Mouse (Mus musculus): Measurements from ENCODE around the gene Kctd19.

The Kctd19 gene

DNA sequence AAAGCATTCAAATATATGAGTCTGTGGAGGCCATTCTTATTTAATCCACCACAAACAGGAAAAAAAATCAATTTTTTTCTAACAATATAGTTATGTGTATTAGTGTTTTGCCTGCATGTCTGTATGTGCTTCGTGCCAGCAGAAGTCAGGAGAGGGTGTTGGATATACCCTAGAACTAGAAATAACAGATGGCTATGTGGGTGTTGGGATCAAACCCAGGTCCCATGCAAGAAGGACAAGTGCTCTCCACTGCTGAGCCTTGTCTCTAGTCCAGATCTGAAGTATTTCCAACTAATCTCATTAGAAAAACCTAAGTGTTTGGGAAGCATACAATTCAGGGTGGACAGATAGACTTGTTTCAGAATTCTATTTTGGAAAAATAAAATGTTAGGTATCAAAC, 8.7 kb upstream of the Kctd19 start:
- DNase-seq (ENCODE audit: low spot score in 2 of 2) = no peak

DNA sequence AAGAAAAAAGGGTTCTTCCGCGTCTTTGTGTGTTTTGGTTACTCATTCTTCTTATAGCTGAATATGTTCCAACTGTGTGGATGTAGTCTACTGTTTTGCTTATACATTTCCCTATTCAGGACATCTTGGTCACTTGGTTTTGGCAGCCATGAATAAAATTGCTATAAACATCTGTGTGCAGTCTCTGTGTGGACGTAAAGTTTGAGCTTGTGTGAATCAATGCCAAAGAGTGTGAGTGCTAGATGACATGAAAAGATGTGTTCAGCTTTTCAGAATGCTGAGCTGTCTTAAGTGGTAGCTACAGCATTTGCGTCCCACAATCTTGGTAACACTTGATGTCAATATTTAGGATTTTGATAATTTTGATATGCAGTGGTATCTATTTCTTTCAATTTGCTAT, 6.5 kb upstream of the Kctd19 start:
- DNase-seq (ENCODE audit: low spot score in 2 of 2) = no peak

DNA sequence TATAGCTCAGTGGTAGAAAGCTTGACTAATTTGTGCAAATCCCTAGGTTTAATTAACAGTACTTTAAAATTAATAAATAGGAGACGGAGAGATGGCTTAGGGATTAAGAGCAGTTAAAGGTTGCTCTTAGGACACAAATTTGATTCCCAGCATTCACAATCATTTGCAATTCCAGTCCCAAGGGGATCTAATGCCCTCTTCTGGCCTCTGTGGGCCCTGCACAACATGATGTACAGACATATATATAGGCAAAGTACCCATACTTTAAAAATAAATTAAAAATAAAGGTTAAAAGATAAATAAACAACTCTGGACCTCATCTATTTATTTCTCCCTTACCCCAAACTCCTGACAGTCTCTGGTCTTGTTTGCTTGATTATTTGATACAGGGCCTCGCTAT, 5.7 kb upstream of the Kctd19 start:
- DNase-seq (ENCODE audit: low spot score in 2 of 2) = no peak

- no peak for DNase-seq (ENCODE audit: low spot score in 2 of 2)
These were observed 3.4 kb downstream of the Kctd19 start for GRCm38 (mm10) chr8:105409947-105410346.

DNA sequence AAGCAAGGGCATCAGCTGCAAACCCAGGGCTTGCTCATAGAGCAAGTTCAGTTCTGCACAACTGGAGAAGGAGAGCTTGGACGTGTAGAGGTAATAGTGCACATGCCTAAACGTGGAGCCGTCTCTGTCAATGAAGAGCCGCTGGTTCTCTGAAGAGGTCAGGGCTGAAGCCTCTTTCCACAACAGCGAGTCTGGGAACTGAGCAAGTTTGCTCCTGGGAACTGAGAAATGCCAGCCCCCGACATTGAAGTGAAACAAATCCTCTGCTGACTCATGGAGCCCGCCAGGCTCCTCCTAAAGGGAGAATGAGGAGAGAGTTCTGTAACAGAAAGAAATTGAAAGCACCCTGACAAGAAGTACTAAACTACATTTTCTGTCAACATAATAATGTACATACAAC, 5.0 kb downstream of the Kctd19 start:
- DNase-seq (ENCODE audit: low spot score in 2 of 2) = no peak

DNA sequence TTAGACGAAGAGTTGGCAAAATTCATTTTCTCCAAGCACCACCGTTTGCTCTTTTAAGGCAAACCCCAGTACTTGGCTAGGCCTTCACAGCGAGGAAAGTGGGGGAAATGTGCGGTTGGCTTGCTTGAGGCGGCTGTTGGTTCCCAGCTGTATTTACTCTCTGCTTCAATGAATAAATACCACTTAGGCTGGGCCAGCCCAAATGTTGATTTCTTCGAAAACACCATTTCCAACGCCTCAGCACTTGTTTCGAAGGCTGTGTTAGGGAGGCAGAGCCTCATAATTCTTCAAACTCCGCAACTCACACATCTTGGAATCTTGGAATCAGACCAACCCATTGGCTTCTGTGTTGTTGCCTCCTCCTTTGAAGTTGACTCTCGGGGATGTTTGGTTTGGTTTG, 6.9 kb downstream of the Kctd19 start:
- peak; percentile 51 to 53 for DNase-seq (ENCODE audit: low spot score in 2 of 2)

- no peak for DNase-seq (ENCODE audit: low spot score in 2 of 2)
These were observed 8.8 kb downstream of the Kctd19 start for GRCm38 (mm10) chr8:105404496-105404895.

DNA sequence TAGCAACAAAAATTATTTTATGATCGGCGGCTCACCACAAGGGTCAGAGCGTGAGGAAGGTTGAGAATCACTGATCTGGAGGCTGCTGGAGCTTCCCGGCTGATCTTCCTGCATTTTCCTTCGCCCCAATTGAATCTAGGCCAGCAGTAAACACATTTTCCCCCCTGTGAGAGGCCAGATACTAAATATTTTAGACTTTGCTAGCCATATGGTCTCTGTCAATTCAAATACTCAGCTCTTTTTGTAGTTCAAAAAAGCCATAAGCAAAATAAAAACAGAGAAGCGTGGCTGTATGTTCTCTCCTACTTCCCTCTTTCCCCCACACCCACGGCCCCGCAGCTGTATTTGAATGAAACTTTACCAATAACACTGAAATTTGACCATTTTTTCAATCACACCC, 9.8 kb downstream of the Kctd19 start:
- no peak for DNase-seq (ENCODE audit: low spot score in 2 of 2)

DNA sequence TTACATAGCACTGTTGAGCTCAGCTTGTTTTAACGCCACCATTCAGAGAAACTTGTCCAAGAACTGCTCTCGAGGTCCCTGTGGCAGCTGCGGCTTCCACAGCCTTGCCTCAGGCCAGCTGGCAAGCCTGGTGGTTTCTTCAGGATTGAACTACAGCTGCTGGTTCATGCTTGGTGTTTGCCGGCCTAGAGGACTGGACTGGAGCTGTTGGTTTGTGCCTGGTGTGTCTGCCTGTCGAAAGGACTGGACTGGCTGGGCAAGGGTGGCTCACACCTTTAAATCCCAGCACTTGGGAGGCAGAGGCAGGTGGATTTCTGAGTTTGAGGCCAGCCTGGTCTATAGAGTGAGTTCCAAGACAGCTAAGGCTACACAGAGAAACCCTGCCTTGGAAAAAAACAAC, 13.3 kb downstream of the Kctd19 start:
- no peak for DNase-seq (ENCODE audit: low spot score in 2 of 2)

GRCm38 (mm10) chr8:105397747-105398146, 15.6 kb downstream of the Kctd19 start:
- peak; percentile 54 to 60 for DNase-seq (ENCODE audit: low spot score in 2 of 2)

DNA sequence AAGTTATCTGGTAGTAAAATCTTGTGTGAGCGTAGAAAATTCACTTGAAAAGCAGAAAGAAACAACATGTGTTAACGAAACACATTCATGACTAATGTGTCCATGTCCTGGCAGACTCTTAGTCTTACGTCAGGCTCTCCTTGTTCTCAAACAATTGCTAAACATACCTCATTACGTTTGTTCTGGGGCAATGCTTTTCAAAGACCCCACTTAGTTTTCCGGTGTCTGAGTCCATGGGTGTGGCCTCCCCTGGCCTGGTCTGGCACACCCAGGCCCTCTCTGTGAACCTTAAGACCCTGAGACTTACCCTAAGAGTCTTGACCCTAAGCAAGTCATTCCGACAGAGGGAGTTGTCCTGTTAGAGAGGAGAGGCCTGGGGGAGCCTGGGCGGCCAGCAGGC, 19.4 kb downstream of the Kctd19 start:
- DNase-seq (ENCODE audit: low spot score in 2 of 2) = no peak

GRCm38 (mm10) chr8:105393089-105393787, 20.1 kb downstream of the Kctd19 start:
- DNase-seq (ENCODE audit: low spot score in 2 of 2) = no peak

GRCm38 (mm10) chr8:105389096-105389495, 24.2 kb downstream of the Kctd19 start:
- DNase-seq (ENCODE audit: low spot score in 2 of 2) = no peak

GRCm38 (mm10) chr8:105387151-105387550, 26.2 kb downstream of the Kctd19 start:
- no peak for DNase-seq (ENCODE audit: low spot score in 2 of 2)

- DNase-seq (ENCODE audit: low spot score in 2 of 2) = no peak
These were observed 29.2 kb downstream of the Kctd19 start for GRCm38 (mm10) chr8:105384070-105384469.

DNA sequence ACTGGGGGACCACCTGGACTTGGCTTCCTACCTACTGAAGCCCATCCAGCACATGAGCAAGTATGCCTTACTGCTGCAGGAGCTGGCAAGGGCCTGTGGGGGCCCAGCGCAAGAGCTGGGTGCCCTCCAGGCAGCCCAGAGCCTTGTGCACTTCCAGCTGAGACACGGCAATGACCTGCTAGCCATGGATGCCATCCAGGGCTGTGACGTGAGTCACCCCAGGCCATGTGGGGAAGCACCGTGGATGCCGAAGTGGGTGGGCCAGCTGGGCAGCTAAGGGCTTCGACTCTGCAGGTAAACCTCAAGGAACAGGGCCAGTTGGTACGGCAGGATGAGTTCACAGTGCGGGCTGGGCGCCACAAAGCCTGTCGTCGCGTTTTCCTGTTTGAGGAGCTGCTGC, 33.0 kb downstream of the Kctd19 start:
- no peak for DNase-seq (ENCODE audit: low spot score in 2 of 2)

DNA sequence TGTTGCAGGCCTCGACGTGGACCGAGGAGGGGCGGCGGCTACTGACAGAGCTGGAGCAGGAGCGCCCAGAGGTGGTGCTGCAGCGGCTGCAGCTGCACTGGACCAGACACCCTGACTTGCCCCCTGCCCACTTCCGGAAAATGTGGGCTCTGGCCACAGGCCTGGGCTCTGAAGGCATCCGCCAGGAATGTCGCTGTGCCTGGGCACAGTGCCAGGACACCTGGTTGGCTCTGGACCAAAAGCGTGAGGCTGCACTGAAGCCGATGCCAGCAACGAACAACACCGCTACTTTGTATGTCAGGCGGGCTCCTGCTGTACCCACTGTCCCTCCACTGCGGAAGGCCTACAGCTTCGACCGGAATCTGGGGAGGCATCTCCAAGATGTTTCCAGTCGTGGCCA, 34.6 kb downstream of the Kctd19 start:
- DNase-seq (ENCODE audit: low spot score in 2 of 2) = peak; percentile 61 to 72

DNA sequence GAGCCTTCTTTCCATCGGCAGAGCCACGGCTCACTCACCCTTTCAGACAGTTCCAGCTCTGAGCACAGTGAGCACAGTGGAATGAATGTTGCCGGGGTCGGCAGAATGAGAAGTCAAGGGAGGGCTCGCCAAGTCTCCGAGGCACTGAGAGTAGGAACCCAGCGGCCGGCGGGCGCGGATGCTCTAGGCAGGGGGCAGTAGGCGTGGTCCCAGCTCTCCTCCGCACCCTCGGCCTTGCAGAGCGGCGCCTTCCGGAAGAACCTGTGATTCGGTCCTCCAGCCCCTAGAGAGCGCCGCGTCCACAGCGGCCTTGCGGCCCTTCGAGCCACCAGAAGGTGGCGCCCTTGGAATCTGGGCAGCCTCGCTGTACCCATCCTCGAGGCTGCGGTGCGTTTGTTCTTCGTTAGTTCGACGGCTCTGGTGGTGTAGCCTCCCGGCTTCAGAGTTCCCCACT, 38.8 kb downstream of the Kctd19 start:
- no peak for DNase-seq (ENCODE audit: low spot score in 2 of 2)

DNA sequence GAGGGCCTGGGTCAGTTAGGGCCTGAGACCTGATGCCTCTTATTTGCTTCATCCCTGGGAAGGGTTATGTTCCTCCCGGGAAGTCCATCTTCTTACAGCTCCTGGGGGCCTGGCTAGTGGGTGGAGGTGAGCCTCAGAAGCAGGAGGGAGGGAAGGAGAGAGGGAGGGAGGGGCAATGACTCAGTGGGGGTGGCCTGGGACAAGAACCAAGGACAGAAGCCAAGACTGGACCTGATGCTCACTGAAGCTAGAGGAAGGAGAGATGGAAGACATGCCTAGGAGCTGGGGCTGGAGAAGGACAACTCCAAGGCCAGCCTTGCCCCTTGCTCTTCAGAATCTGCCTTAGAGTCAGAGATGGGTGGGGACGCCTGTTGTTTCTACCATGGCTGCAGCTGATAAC, 40.3 kb downstream of the Kctd19 start, which contains the start of gene Plekhg4:
Plekhg4 (plus strand) TSS at position 243 of the 400 bp plus-strand sequence.
- no peak for DNase-seq (ENCODE audit: low spot score in 2 of 2)

DNA sequence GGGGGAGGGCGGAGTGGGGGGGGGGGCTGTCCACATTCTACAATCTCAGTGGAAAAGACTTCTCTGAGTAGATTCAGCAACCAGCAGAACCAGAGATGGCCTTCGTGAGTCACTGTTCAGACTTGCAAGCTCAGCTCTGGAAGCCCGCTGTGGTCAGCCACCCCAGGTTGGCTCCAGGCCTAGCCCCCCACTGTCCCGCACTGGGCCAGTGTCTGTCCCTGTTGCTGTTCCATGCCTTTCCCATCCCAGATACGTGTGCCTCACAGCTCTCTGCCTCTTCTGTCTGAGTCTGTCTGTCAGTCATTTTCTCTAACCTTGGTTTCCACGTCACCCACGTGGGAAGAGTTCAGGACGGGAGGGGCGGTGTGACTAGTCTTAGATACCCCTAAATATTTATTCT, 40.8 kb downstream of the Kctd19 start:
- DNase-seq (ENCODE audit: low spot score in 2 of 2) = no peak

DNA sequence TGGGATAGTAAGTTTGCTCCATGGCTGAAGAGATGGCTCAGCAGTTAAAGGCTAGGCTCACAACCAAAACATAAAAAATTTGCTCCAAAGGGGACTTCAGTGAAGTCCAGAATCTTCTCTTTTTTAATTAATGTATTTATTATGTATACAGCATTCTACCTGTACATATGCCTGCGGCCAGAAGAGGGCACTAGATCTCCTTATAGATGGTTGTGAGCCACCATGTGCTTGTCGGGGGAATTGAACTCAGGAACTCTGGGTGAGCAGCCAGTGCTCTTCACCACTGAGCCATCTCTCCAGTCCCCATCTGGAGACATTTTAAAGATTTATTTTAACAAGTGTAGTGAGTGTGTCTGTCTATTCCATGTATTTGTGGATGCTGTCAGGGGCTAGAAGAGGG, 46.2 kb downstream of the Kctd19 start:
- DNase-seq (ENCODE audit: low spot score in 2 of 2) = no peak

DNA sequence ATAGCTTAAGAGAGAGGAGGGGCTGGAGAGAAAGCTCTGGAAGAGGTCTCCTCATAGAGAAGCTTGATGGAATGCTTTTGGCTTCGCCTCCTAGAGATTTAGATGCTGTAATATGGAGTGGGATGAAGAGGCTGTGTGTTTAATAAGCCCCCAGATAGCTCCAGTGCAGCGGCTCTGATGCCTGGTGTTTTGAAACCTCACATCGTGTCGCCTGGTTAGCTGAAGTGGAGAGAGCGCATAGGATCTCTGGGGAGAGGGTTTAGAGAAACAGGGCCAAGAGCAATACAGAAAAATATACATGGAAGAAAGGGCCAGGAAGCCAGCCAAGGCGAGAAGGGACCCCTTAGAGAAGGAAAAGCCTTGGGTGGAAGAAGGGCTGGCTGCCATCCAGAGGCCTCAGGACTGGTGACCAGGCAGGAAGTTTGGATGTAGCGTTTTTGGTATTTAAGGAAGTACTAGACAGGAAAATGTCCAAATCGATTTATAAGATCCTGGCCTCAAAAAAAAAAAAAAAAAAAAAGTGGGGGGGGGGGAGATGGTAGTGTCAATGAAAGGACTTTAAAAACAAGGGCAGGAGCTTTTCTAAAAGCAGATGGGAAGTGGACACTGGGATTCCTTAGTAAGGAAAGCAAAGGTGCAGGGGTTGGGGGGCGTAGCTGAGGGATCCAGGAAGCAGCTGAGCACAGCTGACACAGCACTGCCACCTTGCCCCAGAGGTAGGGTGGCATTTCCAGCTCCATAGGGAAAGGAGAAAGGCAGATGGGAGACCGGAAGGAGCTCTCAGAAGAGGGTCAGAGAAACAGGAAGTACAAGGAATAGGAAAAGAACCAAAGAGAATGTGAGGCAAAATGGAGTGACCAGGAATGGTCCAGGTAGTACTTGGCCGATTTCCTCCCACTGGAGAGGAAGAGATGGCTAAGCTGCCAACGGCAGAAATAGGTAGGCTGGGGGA, 51.3 kb downstream of the Kctd19 start:
- no peak for DNase-seq (ENCODE audit: low spot score in 2 of 2)

- DNase-seq (ENCODE audit: low spot score in 2 of 2) = no peak
These were observed 53.7 kb downstream of the Kctd19 start for GRCm38 (mm10) chr8:105359646-105360045.

Measured in right cerebral cortex, postnatal 10 days (tissue).